Mouse (Mus musculus) G1E (cell line): Measurements from ENCODE around the gene Dab1. TPM values are rescaled to one million over a fixed set of nuclear protein-coding genes. Genes with fewer than 3 reads are reported as not detected.

Experiments
- ATAC-seq: 2 replicates; pipeline ENCODE4 v1.8.0; 2016; ENCODE audit warnings: mild to moderate bottlenecking; ENCODE audit not compliant: insufficient number of reproducible peaks, poor library complexity, low FRiP score, severe bottlenecking; ENCODE audit errors: extremely low read depth
- DNase-seq: peaks from one replicate; pipeline ENCODE4 v3.0.0; 2012; ENCODE audit warnings: low spot score
- H3K27me3 ChIP-seq: 2 replicates; pipeline ENCODE4 v1.6.1; 2012; ENCODE audit warnings: mild to moderate bottlenecking, low read length, inconsistent platforms; ENCODE audit not compliant: insufficient read depth
- H3K36me3 ChIP-seq: replicated peaks from 2 replicates; pipeline ENCODE3; 2012; ENCODE audit warnings: mild to moderate bottlenecking, inconsistent platforms
- H3K4me1 ChIP-seq: 2 replicates; pipeline ENCODE4 v1.6.1; 2012; ENCODE audit warnings: low read depth, low read length, inconsistent platforms, mixed read lengths; ENCODE audit not compliant: insufficient read depth
- H3K4me3 ChIP-seq: 2 replicates; pipeline ENCODE4 v1.5.1; 2012; ENCODE audit warnings: low read depth, mild to moderate bottlenecking, inconsistent platforms, low read length, moderate library complexity, mixed read lengths
- H3K9me3 ChIP-seq: replicated peaks from 2 replicates; pipeline ENCODE4 v1.6.1; 2012; ENCODE audit warnings: inconsistent platforms
- CTCF ChIP-seq: IDR thresholded peaks from 2 replicates; pipeline ENCODE4 v1.5.1; 2012; ENCODE audit warnings: low read depth, low read length, inconsistent platforms, mixed read lengths
- GATA1 ChIP-seq: IDR thresholded peaks from 2 replicates; pipeline ENCODE4 v1.6.1; 2012; ENCODE audit warnings: borderline replicate concordance, low read length, inconsistent platforms, mixed read lengths
- GATA2 ChIP-seq: IDR thresholded peaks from 2 replicates; pipeline ENCODE4 v1.6.1; 2012; ENCODE audit warnings: low read depth, low read length, inconsistent platforms, borderline replicate concordance
- POLR2AphosphoS5 ChIP-seq: IDR thresholded peaks from 2 replicates; pipeline ENCODE4 v1.6.1; 2012; ENCODE audit warnings: low read depth, low read length, inconsistent platforms; ENCODE audit not compliant: insufficient replicate concordance
- TAL1 ChIP-seq: conservative IDR thresholded peaks from 2 replicates; pipeline ENCODE4 v1.6.1; 2012; ENCODE audit warnings: low read depth, low read length, inconsistent platforms, mixed read lengths
- polyA plus RNA-seq: library from polyadenylated mRNA; stranded (reverse); fragments of >175 nt; gene quantifications from 2 replicates; pipeline ENCODE4 v1.2.3, GENCODE M21; 2012
- total RNA-seq, 2 experiments: library from RNA; stranded (forward) in 1 of 2; stranded (reverse) in 1 of 2; fragments of 200-1000 nt in 1 of 2; fragments of >200 nt in 1 of 2; fragmentation: Nextera tagmentation in 1 of 2; gene quantifications; 2 replicates each; pipeline ENCODE4 v1.2.3; 2014 to 2017

Dab1 gene
- total and polyA plus RNA-seq, 3 experiments = 0.16 TPM; not detected in 2

- ATAC-seq (no peak), DNase-seq (no peak)
- Histone ChIP-seq H3K4me1 (no peaks in the 10 kb centered on the region), H3K9me3 (peaks cover 36% of the 10 kb centered on the region), H3K36me3 (no peaks in the 10 kb centered on the region), H3K27me3 (no peaks in the 10 kb centered on the region), H3K4me3 (no peak overlapping the region)
- TF ChIP-seq TAL1 (no peak), POLR2AphosphoS5 (no peak), CTCF (no peak), GATA2 (no peak), GATA1 (no peak)
These were observed 292.3 kb downstream of the Dab1 start for GRCm38 (mm10) chr4:103911441-103911840.

GRCm38 (mm10) chr4:103912071-103912470 lies 292.9 kb downstream of the Dab1 start:
- no peak for TF ChIP-seq TAL1
- no peak for TF ChIP-seq GATA1
- no peak for TF ChIP-seq GATA2
- no peak for TF ChIP-seq CTCF
- TF ChIP-seq POLR2AphosphoS5 = no peak
- H3K9me3 ChIP-seq = peaks cover 33% of the 10 kb centered on the region
- H3K4me1 ChIP-seq = no peaks in the 10 kb centered on the region
- no peaks in the 10 kb centered on the region for H3K36me3 ChIP-seq
- no peak for DNase-seq
- no peak for ATAC-seq
- H3K27me3 ChIP-seq = no peaks in the 10 kb centered on the region
- H3K4me3 ChIP-seq = no peak overlapping the region

- TF ChIP-seq POLR2AphosphoS5 (no peak), GATA2 (no peak), TAL1 (no peak), GATA1 (no peak), CTCF (no peak)
- H3K9me3 ChIP-seq = peaks cover 35% of the 10 kb centered on the region
- H3K27me3 ChIP-seq = no peaks in the 10 kb centered on the region
- no peak for DNase-seq
- no peak for ATAC-seq
- H3K4me1 ChIP-seq = no peaks in the 10 kb centered on the region
- no peaks in the 10 kb centered on the region for H3K36me3 ChIP-seq
- H3K4me3 ChIP-seq = no peak overlapping the region
These were observed 303.3 kb downstream of the Dab1 start for GRCm38 (mm10) chr4:103922431-103922931.

GRCm38 (mm10) chr4:103926682-103927081 lies 307.5 kb downstream of the Dab1 start:
- Histone ChIP-seq H3K27me3 (no peaks in the 10 kb centered on the region), H3K4me3 (no peak overlapping the region), H3K9me3 (peaks cover 33% of the 10 kb centered on the region), H3K4me1 (no peaks in the 10 kb centered on the region), H3K36me3 (no peaks in the 10 kb centered on the region)
- DNase-seq = no peak
- no peak for TF ChIP-seq TAL1
- TF ChIP-seq CTCF = no peak
- TF ChIP-seq GATA1 = no peak
- no peak for TF ChIP-seq POLR2AphosphoS5
- TF ChIP-seq GATA2 = no peak
- no peak for ATAC-seq

GRCm38 (mm10) chr4:103929631-103930030 lies 310.5 kb downstream of the Dab1 start:
- Histone ChIP-seq H3K36me3 (no peaks in the 10 kb centered on the region), H3K4me3 (no peak overlapping the region), H3K27me3 (no peaks in the 10 kb centered on the region), H3K9me3 (peaks cover 30% of the 10 kb centered on the region), H3K4me1 (no peaks in the 10 kb centered on the region)
- ATAC-seq = no peak
- TF ChIP-seq GATA2 (no peak), CTCF (no peak), POLR2AphosphoS5 (no peak)
- DNase-seq = no peak

- no peak for ATAC-seq
- peaks cover 40% of the 10 kb centered on the region for H3K9me3 ChIP-seq
These were observed 315.2 kb downstream of the Dab1 start for GRCm38 (mm10) chr4:103934364-103934763.

More at GRCm38 (mm10) chr4:103934364-103934763, 315.2 kb downstream of the Dab1 start:
- Histone ChIP-seq H3K4me3 (no peak overlapping the region), H3K36me3 (no peaks in the 10 kb centered on the region), H3K4me1 (no peaks in the 10 kb centered on the region), H3K27me3 (no peaks in the 10 kb centered on the region)
- no peak for DNase-seq
- TF ChIP-seq TAL1 (no peak), CTCF (no peak), GATA2 (no peak)
